ENCODE assay signal across 21 mouse cellular contexts in the genomic region with DNA sequence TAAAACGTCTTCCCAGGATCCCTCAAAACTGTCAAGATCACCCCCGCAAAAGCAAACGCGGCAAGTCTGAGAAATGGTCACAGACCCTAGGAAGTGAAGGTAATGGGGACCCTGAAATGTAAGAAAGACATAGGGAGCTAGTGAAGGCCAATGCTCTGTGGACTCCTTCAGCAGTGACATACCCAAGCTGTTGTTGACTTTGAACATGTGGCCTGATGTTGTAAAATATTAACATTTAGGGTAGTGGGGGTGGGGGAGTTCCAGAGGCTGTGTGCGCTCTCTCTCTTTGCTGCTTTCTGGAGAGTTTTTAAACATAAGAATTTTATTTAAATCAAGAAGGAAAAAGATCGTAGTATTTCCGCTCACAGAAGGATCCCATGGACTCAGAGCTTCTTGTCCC. TPM values are rescaled to one million over a fixed set of nuclear protein-coding genes. Genes with fewer than 3 reads are reported as not detected.
DNase-seq lines count a peak whose midpoint lies in the region; ATAC-seq and TF ChIP-seq lines count a peak whose summit lies in the region.
"Had no signal": no experiment of that assay in that cellular context is flagged by ENCODE, and none has a peak within 500 bp of the region (broad histone marks: within the 10 kb centered on the region; RNA-seq: fewer than 3 reads in every experiment).

No protein-coding gene starts in this region.

- 61% methylated on average over 7 of the region's 7 CpGs for WGBS in forebrain, embryonic 10.5 days
- WGBS in forebrain, embryonic 13.5 days = 60% methylated on average over 7 of the region's 7 CpGs
- 53% methylated on average over 7 of the region's 7 CpGs for WGBS in kidney, embryonic 15.5 days
- WGBS in liver, postnatal 0 days (ENCODE audit: insufficient replicate concordance) = 48% methylated on average over 7 of the region's 7 CpGs

- no peak for TF ChIP-seq EP300 in liver, postnatal 0 days (IDR thresholded peaks at IDR 0.05; ENCODE audit: low read depth)

- ATAC-seq in forebrain, embryonic 13.5 days = no peak
- ATAC-seq in kidney, embryonic 15.5 days (replicated peaks; ENCODE audit: low FRiP score) = no peak; the same call in 1 of the 2 replicates
- ATAC-seq in liver, postnatal 0 days = peak; percentile 87
- ATAC-seq: forebrain, postnatal 0 days; inflammation-experienced regulatory T-cells, adult 6 months had no signal

- H3K9me3 ChIP-seq in forebrain, embryonic 10.5 days = no peaks in the 10 kb centered on the region; the same call in 1 of the 2 replicates
- H3K9me3 ChIP-seq in forebrain, embryonic 13.5 days (replicated peaks) = no peaks in the 10 kb centered on the region
- H3K9me3 ChIP-seq in kidney, embryonic 15.5 days (replicated peaks) = no peaks in the 10 kb centered on the region
- no peaks in the 10 kb centered on the region for H3K9me3 ChIP-seq in liver, postnatal 0 days (ENCODE audit: low read length)
- H3K9me3 ChIP-seq: embryonic facial prominence, embryonic 10.5 days; heart, embryonic 13.5 days had no signal

- no peak overlapping the region for H3K4me2 ChIP-seq in forebrain, embryonic 13.5 days
- H3K4me2 ChIP-seq in kidney, embryonic 15.5 days = 0 out of 2 replicates have a peak overlapping the region, but pooled peaks have one; percentile 13
- no peak overlapping the region for H3K4me2 ChIP-seq in liver, postnatal 0 days (ENCODE audit: low read depth, low read length)
- H3K4me2 ChIP-seq: hindbrain, embryonic 14.5 days had no signal

- 0 out of 2 replicates have a peak overlapping the region, but pooled peaks have one; percentile 36 for H3K4me3 ChIP-seq in forebrain, embryonic 10.5 days
- no peak overlapping the region for H3K4me3 ChIP-seq in forebrain, embryonic 13.5 days
- no peak overlapping the region for H3K4me3 ChIP-seq in kidney, embryonic 15.5 days (replicated peaks)
- no peak overlapping the region for H3K4me3 ChIP-seq in liver, postnatal 0 days (ENCODE audit: low read depth, low read length)
- H3K4me3 ChIP-seq: heart, embryonic 13.5 days; left cerebral cortex, adult 2 months had no signal

- peaks cover 15% of the 10 kb centered on the region for H3K4me1 ChIP-seq in forebrain, embryonic 10.5 days
- peaks cover 6% of the 10 kb centered on the region; the same call in 1 of the 2 replicates for H3K4me1 ChIP-seq in forebrain, embryonic 13.5 days
- H3K4me1 ChIP-seq in kidney, embryonic 15.5 days = peaks cover 25% of the 10 kb centered on the region
- H3K4me1 ChIP-seq in liver, postnatal 0 days (ENCODE audit: insufficient read depth) = peaks cover 4% of the 10 kb centered on the region; the same call in 1 of the 2 replicates

- no peaks in the 10 kb centered on the region for H3K36me3 ChIP-seq in forebrain, embryonic 10.5 days (replicated peaks)
- H3K36me3 ChIP-seq in forebrain, embryonic 13.5 days (ENCODE audit: poor library complexity, severe bottlenecking) = no peaks in the 10 kb centered on the region
- H3K36me3 ChIP-seq in kidney, embryonic 15.5 days = no peaks in the 10 kb centered on the region
- H3K36me3 ChIP-seq in liver, postnatal 0 days (replicated peaks; ENCODE audit: insufficient read depth, low read length) = no peaks in the 10 kb centered on the region
- H3K36me3 ChIP-seq: embryonic facial prominence, embryonic 10.5 days; heart, embryonic 13.5 days had no signal

- no peak overlapping the region for H3K27ac ChIP-seq in forebrain, embryonic 10.5 days
- H3K27ac ChIP-seq in forebrain, embryonic 13.5 days = no peak overlapping the region
- no peak overlapping the region for H3K27ac ChIP-seq in kidney, embryonic 15.5 days
- H3K27ac ChIP-seq in liver, postnatal 0 days (ENCODE audit: low read depth) = peak overlapping the region; percentile 82
- H3K27ac ChIP-seq: embryonic facial prominence, embryonic 10.5 days; heart, embryonic 13.5 days; hindbrain, embryonic 14.5 days; left cerebral cortex, adult 2 months had no signal

- 0 out of 2 replicates have a peak, but pooled peaks cover 9% of the 10 kb centered on the region for H3K27me3 ChIP-seq in forebrain, embryonic 10.5 days (ENCODE audit: poor library complexity, severe bottlenecking)
- H3K27me3 ChIP-seq in forebrain, embryonic 13.5 days = no peaks in the 10 kb centered on the region
- 0 out of 2 replicates have a peak, but pooled peaks cover 3% of the 10 kb centered on the region for H3K27me3 ChIP-seq in kidney, embryonic 15.5 days
- no peaks in the 10 kb centered on the region for H3K27me3 ChIP-seq in liver, postnatal 0 days (ENCODE audit: insufficient read depth, low read length)
- H3K27me3 ChIP-seq: heart, embryonic 13.5 days had no signal

- intact Hi-C loops in left cerebral cortex, postnatal 4 days (cut with DNase I) = no loop called here

- H3K9ac ChIP-seq in forebrain, embryonic 13.5 days = no peak overlapping the region
- no peak overlapping the region for H3K9ac ChIP-seq in kidney, embryonic 15.5 days
- H3K9ac ChIP-seq in liver, postnatal 0 days (replicated peaks) = no peak overlapping the region
- H3K9ac ChIP-seq: forebrain, postnatal 0 days; heart, embryonic 13.5 days; hindbrain, embryonic 14.5 days had no signal

- TF ChIP-seq CTCF in liver, postnatal 0 days (IDR thresholded peaks at IDR 0.05; ENCODE audit: low read depth) = no peak

- no peak for DNase-seq in forebrain, embryonic 10.5 days (ENCODE audit: extremely low spot score, low spot score)
- DNase-seq in kidney, adult 11 months = no peak
- DNase-seq in kidney, postnatal 36 days = peak; percentile 29 to 42
- no peak for DNase-seq in liver, postnatal 0 days
- no peak for DNase-seq in left cerebral cortex, postnatal 4 days
- DNase-seq: adrenal gland, adult 2 months; cerebellum, adult 11 months; cerebellum, adult 9-11 months; forebrain, postnatal 0 days; gastrocnemius, postnatal 14 days; heart, adult 18-20 months; layer of hippocampus, adult 9-11 months; lung, adult 2 months; lung, postnatal 14 days had no signal

RNA-seq across cellular contexts. Expression of a gene that starts 29.6 kb away (rescaled TPM):
- polyA plus RNA-seq in forebrain, embryonic 10.5 days (2016; fragmentation: Nextera tagmentation; extraction: Ambion mirVana) = 5.9 and 6.0 TPM in 2 replicates
- polyA plus RNA-seq in forebrain, embryonic 13.5 days (2015; fragmentation: Nextera tagmentation; extraction: Ambion mirVana) = 8.3 and 8.9 TPM in 2 replicates
- 8.2 and 8.6 TPM in 2 replicates for polyA plus RNA-seq in kidney, embryonic 15.5 days (2015; fragmentation: Nextera tagmentation; extraction: Ambion mirVana)
- polyA plus RNA-seq in liver, postnatal 0 days (2015; fragmentation: Nextera tagmentation; extraction: Ambion mirVana) = 2.8 and 3.8 TPM in 2 replicates
- total RNA-seq in left cerebral cortex, postnatal 4 days (2021) = 10 to 100 TPM; 78.0 to 89.0 TPM
- polyA plus RNA-seq: inflammation-experienced regulatory T-cells, adult 6 months had no signal

Comparison
In these comparisons a context has a peak if more than half of its experiments do, and no peak if none do; other contexts are left out.
1. DNase-seq: peak in kidney, postnatal 36 days (2 of 2); none in forebrain, embryonic 10.5 days (single experiment), kidney, adult 11 months (single experiment), liver, postnatal 0 days (single experiment) and left cerebral cortex, postnatal 4 days (single experiment).